Mouse (Mus musculus): ENCODE data around the gene Enpp6.

DNA sequence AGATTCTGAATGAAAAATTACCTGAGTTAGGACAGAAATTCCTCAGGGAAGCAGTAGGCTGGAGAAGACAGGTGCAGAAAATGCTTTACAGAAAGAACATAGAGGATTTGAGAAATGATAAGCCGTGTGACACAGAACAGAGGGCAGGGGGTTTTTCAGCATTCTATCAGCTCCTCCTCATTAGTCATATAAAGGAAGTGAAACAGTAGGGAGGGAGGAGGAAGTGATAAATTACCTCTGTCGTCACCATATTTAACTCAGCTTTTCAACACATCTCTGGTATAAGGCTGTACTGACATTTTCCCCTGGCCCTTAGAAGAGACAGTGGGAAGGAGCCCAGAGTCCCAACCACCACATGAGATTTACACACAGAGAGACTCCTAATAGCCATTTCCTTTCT, 118.9 kb downstream of the Enpp6 start:
- TF ChIP-seq POLR2A (IDR thresholded peaks at IDR 0.05; ENCODE audit: low read depth, low read length) (no peak), CTCF (IDR thresholded peaks at IDR 0.05; ENCODE audit: extremely low read depth, insufficient read length, insufficient replicate concordance, low read depth, low read length) (no peak)
